ENCODE assay signal across 28 mouse cellular contexts in genomic region chr5:43293136-43293535, GRCm38 (mm10).
DNase-seq lines count a peak whose midpoint lies in the region; ATAC-seq and TF ChIP-seq lines count a peak whose summit lies in the region.
"Had no signal": no experiment of that assay in that cellular context is flagged by ENCODE, and none has a peak within 500 bp of the region (broad histone marks: within the 10 kb centered on the region; RNA-seq: fewer than 3 reads in every experiment).

No protein-coding gene starts in this region.

- H3K27ac ChIP-seq in MEL (ENCODE audit: control insufficient read depth, low read depth, low read length): no peak overlapping the region
- no peak overlapping the region for H3K27ac ChIP-seq in layer of hippocampus, adult 2 months
- H3K27ac ChIP-seq: embryonic facial prominence, embryonic 12.5 days; embryonic facial prominence, embryonic 15.5 days; gastrocnemius, adult 2 months; heart, adult 2 months; heart, embryonic 10.5 days; heart, embryonic 13.5 days; hindbrain, embryonic 14.5 days; hindbrain, postnatal 0 days had no signal

- TF ChIP-seq EP300 in MEL (IDR thresholded peaks at IDR 0.05; ENCODE audit: low read depth in 1 of 2, low read length in 2 of 2): no peak

- peaks cover 14% of the 10 kb centered on the region in 2 experiments for H3K4me1 ChIP-seq in MEL (ENCODE audit: control insufficient read depth in 1 of 2, insufficient read depth in 2 of 2, low read length in 2 of 2)
- H3K4me1 ChIP-seq: embryonic facial prominence, embryonic 12.5 days; embryonic facial prominence, embryonic 15.5 days had no signal

- TF ChIP-seq RAD21 in MEL (IDR thresholded peaks at IDR 0.05; ENCODE audit: low read depth, low read length): no peak

- TF ChIP-seq POLR2A in MEL (IDR thresholded peaks at IDR 0.05; ENCODE audit: control insufficient read depth in 1 of 2, insufficient read depth in 1 of 2, low read depth in 1 of 2, low read length in 2 of 2, poor library complexity in 1 of 2): no peak

- peaks cover 0 to 15% of the 10 kb centered on the region in 2 experiments; a peak in 3 of 4 replicates for H3K36me3 ChIP-seq in MEL (ENCODE audit: control insufficient read depth in 1 of 2, insufficient read depth in 2 of 2, low read length in 2 of 2)
- H3K36me3 ChIP-seq: embryonic facial prominence, embryonic 12.5 days; embryonic facial prominence, embryonic 15.5 days had no signal

- no peaks in the 10 kb centered on the region for H3K79me2 ChIP-seq in MEL (ENCODE audit: control insufficient read depth, insufficient read depth, low read length, poor library complexity)

- no peaks in the 10 kb centered on the region for H3K27me3 ChIP-seq in MEL (ENCODE audit: control insufficient read depth in 1 of 2, insufficient read depth in 2 of 2, low read length in 2 of 2)
- H3K27me3 ChIP-seq: embryonic facial prominence, embryonic 12.5 days; embryonic facial prominence, embryonic 15.5 days; heart, embryonic 13.5 days; Patski had no signal

- TF ChIP-seq CTCF in MEL (IDR thresholded peaks at IDR 0.05 in 2 of 3, conservative IDR thresholded peaks at IDR 0.05 in 1 of 3; ENCODE audit: control insufficient read depth in 1 of 3, insufficient read depth in 1 of 3, low read depth in 2 of 3, low read length in 3 of 3, poor library complexity in 1 of 3, severe bottlenecking in 1 of 3): no peak
- no peak for TF ChIP-seq CTCF in layer of hippocampus, adult 2 months (conservative IDR thresholded peaks at IDR 0.05)

- H3K9ac ChIP-seq in MEL (ENCODE audit: control insufficient read depth, low read depth, low read length, poor library complexity, severe bottlenecking): no peak overlapping the region
- H3K9ac ChIP-seq: embryonic facial prominence, embryonic 12.5 days; embryonic facial prominence, embryonic 15.5 days; forebrain, postnatal 0 days; heart, embryonic 13.5 days; hindbrain, embryonic 14.5 days had no signal

- DNase-seq in MEL (ENCODE audit: low read depth, low spot score): peak; percentile 50
- no peak for DNase-seq in kidney, postnatal 4 days
- DNase-seq in layer of hippocampus, adult 2 months (ENCODE audit: low spot score in 2 of 2): no peak
- no peak for DNase-seq in gastrocnemius, postnatal 10 days
- DNase-seq in layer of hippocampus, postnatal 25 days (ENCODE audit: extremely low spot score in 1 of 2, low spot score in 1 of 2): no peak
- DNase-seq: adrenal gland, postnatal 10 days; adrenal gland, postnatal 36 days; cerebellum, adult 18-20 months; cerebellum, adult 9-10 months; cerebellum, postnatal 14 days; forebrain, postnatal 0 days; gastrocnemius, adult 2 months; gastrocnemius, postnatal 25 days; heart, adult 2 months; heart, postnatal 14 days; heart, postnatal 4 days had no signal

- peak; percentile 55 for ATAC-seq in granulocyte monocyte progenitor cell, adult 5-6 weeks (replicated peaks; ENCODE audit: poor library complexity, severe bottlenecking)
- peak; percentile 41 for ATAC-seq in megakaryocyte progenitor cell, adult 5-6 weeks (replicated peaks; ENCODE audit: poor library complexity)
- ATAC-seq: CD4-positive, CD25-positive, alpha-beta regulatory T cell, adult 4 months; forebrain, embryonic 14.5 days; forebrain, postnatal 0 days; hindbrain, postnatal 0 days; inflammation-experienced regulatory T-cells, adult 6 months; Patski had no signal

- H3K9me3 ChIP-seq in MEL (replicated peaks; ENCODE audit: insufficient read depth, low read length): no peaks in the 10 kb centered on the region
- H3K9me3 ChIP-seq: embryonic facial prominence, embryonic 12.5 days; embryonic facial prominence, embryonic 15.5 days; heart, embryonic 10.5 days; heart, embryonic 13.5 days had no signal

- H3K4me3 ChIP-seq in MEL (ENCODE audit: control insufficient read depth in 1 of 2, insufficient read depth in 1 of 2, low read depth in 2 of 2, low read length in 2 of 2): no peak overlapping the region
- no peak overlapping the region for H3K4me3 ChIP-seq in layer of hippocampus, adult 2 months
- H3K4me3 ChIP-seq: embryonic facial prominence, embryonic 12.5 days; embryonic facial prominence, embryonic 15.5 days; gastrocnemius, adult 2 months; heart, adult 2 months; heart, embryonic 10.5 days; heart, embryonic 13.5 days had no signal

TF ChIP-seq in MEL, 35 proteins besides CTCF, POLR2A, EP300 and RAD21:
- TF ChIP-seq SIN3A (IDR thresholded peaks at IDR 0.05; ENCODE audit: low read length): 0 out of 2 replicates have a peak, but pooled peaks have one; percentile 27
- TF ChIP-seq MAX (IDR thresholded peaks at IDR 0.05; ENCODE audit: low read length): no peak
- 0 out of 2 replicates have a peak, but pooled peaks have one; percentile 22 for TF ChIP-seq MAZ (IDR thresholded peaks at IDR 0.05; ENCODE audit: low read depth, low read length)
- TF ChIP-seq ETS1 (IDR thresholded peaks at IDR 0.05; ENCODE audit: low read depth, low read length): 0 out of 2 replicates have a peak, but pooled peaks have one; percentile 17
- TF ChIP-seq ELF1 (IDR thresholded peaks at IDR 0.05; ENCODE audit: low read depth, low read length): 0 out of 2 replicates have a peak, but pooled peaks have one; percentile 20
- 0 out of 2 replicates have a peak, but pooled peaks have one; percentile 21 for TF ChIP-seq RCOR1 (IDR thresholded peaks at IDR 0.05; ENCODE audit: low read depth, low read length)
- TF ChIP-seq USF1 (IDR thresholded peaks at IDR 0.05; ENCODE audit: low read depth, low read length): no peak
- TF ChIP-seq CHD2 (IDR thresholded peaks at IDR 0.05; ENCODE audit: low read length): no peak
- TF ChIP-seq TCF12 (IDR thresholded peaks at IDR 0.05; ENCODE audit: low read depth, low read length): 0 out of 2 replicates have a peak, but pooled peaks have one; percentile 16
- no peak for TF ChIP-seq UBTF (IDR thresholded peaks at IDR 0.05; ENCODE audit: borderline replicate concordance, insufficient read depth, low read depth, low read length)
